Mouse (Mus musculus) embryonic fibroblast, embryonic 13.5 days (primary cell): Measurements from ENCODE around the gene Gm45717.

Experiments
- CTCF ChIP-seq: IDR thresholded peaks from 2 replicates; pipeline ENCODE4 v1.5.1; 2011; ENCODE audit warnings: mild to moderate bottlenecking, control low read depth, low read length, moderate library complexity, borderline replicate concordance; ENCODE audit not compliant: insufficient read depth
- POLR2A ChIP-seq: IDR thresholded peaks from 2 replicates; pipeline ENCODE4 v1.6.1; 2011; ENCODE audit warnings: low read depth, mild to moderate bottlenecking, control low read depth, low read length, moderate library complexity

- TF ChIP-seq CTCF (no peak), POLR2A (no peak)
Measured at GRCm38 (mm10) chr7:140990622-140991021, 34.9 kb upstream of the Gm45717 start.
